Mouse (Mus musculus): Measurements from ENCODE around the gene Gm21095. TPM values are rescaled to one million over a fixed set of nuclear protein-coding genes. Genes with fewer than 3 reads are reported as not detected.

Gm21095 gene
- polyA plus RNA-seq (2014; fragmentation: Illumina TruSeq; extraction: RNeasy Lipid Tissue Mini Kit (QIAGEN cat#74804); ENCODE audit: low read depth, low replicate concordance), result not detected

GRCm38 (mm10) chrY:84096979-84097378 is at the start of gene Gm21095:
Gm21095 (plus strand) TSS chrY:84097279.

Data from heart, adult 10 weeks (tissue).